Mouse (Mus musculus): ENCODE results near the gene Cenpi.

The Cenpi gene

GRCm38 (mm10) chrX:134404584-134404955 is 96.7 kb downstream of the Cenpi start:
- no peaks in the 10 kb centered on the region for H3K27me3 ChIP-seq (ENCODE audit: control insufficient read depth, insufficient read depth, low read length, poor library complexity, severe bottlenecking)
- no peak for DNase-seq (ENCODE audit: low read depth, low spot score)
- H3K36me3 ChIP-seq (ENCODE audit: control insufficient read depth, insufficient read depth, low read length, poor library complexity, severe bottlenecking): no peaks in the 10 kb centered on the region

- no peaks in the 10 kb centered on the region for H3K36me3 ChIP-seq (ENCODE audit: control insufficient read depth, insufficient read depth, low read length, poor library complexity, severe bottlenecking)
- DNase-seq (ENCODE audit: low read depth, low spot score): no peak
- no peaks in the 10 kb centered on the region for H3K27me3 ChIP-seq (ENCODE audit: control insufficient read depth, insufficient read depth, low read length, poor library complexity, severe bottlenecking)
These were observed 101.5 kb downstream of the Cenpi start for GRCm38 (mm10) chrX:134409354-134409900.

GRCm38 (mm10) chrX:134412096-134412495 is 104.2 kb downstream of the Cenpi start:
- no peaks in the 10 kb centered on the region for H3K27me3 ChIP-seq (ENCODE audit: control insufficient read depth, insufficient read depth, low read length, poor library complexity, severe bottlenecking)
- no peaks in the 10 kb centered on the region for H3K36me3 ChIP-seq (ENCODE audit: control insufficient read depth, insufficient read depth, low read length, poor library complexity, severe bottlenecking)
- no peak for DNase-seq (ENCODE audit: low read depth, low spot score)

All from splenic B cell, adult 2 months (primary cell).